Mouse (Mus musculus): Measurements from ENCODE around the gene Nol6.

Gene Nol6

DNA sequence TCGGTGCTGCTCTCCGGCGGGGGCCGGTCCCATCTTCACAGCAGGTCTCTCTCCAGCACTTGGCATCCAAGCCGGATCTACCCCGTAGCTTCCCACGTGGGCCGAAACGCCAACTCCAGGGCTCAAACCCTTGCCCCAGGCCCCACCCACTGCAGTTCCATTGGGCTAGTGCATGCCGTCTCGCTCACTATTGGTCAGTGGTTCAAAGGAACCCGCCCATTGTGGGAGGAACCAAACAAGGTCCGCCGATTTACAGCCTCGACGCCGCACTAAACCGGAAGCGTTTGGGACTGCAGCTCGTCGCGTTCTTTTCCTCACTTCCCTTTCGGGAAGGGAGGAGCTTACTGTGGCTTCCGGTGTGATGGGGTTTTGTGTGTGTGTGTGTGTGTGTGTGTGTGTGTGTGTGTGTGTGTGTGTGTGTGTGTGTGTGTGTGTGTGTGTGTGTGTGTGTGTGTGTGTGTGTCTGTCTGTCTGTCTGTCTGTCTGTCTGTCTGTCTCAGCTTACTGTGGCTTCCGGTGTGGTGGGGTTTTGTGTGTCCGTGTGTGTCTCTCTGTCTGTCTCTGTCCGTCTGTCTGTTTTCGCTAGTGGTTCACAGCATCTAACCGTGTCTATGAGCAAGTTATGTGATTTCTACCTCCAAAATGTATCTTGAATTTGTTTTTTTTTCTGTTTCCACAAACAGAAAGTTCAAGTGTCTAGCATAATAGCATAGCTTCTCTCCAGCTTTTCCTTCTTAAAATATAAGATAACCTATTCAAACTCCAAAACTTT, at the start of gene Nol6:
Nol6 (minus strand) TSS at position 276 of the 772 bp plus-strand sequence.
- in situ Hi-C loops (cut with MboI, MseI) = no loop called here

DNA sequence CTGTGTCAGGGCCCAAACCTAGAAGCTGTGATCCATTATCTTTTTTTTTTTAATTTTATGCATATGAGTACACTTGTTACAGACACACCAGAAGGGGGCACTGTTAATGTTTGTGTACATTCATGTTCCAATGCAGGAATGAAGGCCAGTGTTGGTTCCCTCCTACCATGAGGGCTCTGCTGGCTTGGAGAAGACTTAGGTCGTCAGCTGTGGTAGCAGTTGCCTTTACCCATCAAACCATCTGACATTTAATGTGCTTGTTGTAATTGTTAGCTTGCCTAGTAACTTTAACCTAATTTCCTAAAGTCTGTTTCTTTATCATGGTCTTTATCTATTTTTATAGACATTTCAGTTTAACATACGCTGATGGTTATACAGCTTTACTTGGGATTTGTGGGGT, 46.7 kb upstream of the Nol6 start:
- in situ Hi-C loops (cut with MboI, MseI) = no loop called here

DNA sequence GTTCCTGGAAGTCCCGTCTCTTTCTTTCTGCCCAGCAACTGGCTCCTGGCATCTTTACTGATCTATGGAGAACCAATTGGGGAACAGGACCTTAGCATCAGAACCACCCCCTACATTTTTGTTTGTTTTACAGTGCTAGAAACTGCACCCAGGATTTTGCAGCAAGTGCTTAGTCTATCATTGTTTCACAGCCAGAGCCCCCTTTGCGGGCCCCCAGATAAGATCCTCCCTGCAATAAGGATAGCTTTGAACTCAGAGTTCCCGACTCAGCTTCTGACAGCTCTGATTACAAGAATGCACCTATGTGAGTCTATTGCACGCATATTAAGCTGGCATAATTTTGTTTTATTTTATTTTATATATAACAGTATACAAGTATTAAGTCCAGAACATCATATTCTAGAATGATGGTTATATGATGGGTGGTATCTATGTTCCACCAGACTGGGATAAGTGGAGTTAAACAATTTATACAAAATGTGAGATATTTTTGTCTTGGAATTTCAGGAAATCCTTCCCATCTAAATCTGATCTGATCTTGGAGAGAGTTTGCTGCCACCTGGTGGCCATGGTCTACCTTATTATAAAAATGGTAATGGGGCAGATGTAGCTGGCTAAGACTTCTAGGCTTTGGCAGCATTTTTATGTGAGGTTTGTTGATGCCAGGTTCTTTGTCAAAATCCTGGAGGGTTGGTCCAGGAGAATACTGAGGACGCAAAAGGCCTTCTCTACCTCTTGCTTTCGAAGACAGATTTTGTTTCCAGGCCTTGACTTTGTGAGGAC, 41.6 kb upstream of the Nol6 start:
- in situ Hi-C loops (cut with MboI, MseI) = loop anchor here (5.0 kb wide), 1 partner anchor 34 kb away; no protein-coding TSS in a partner anchor

DNA sequence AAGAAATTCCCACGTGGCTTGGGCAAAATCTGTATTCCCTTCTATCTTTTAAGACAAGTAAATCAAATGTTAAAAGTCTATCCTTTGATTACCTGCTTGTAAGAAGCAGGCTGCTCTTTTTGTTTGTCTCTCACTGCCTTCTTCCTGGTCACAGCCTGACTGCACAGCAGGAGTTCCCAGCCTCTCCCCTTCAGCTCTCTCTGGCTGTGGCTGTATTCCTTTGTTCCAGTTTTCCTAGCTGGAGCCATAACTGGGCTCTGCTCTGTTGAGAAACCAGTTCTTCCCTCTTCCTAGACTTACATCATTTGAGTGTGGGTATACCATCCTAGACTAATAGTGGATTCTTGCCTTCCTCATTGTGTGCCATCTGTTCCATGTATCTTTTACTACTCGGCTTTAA, 40.7 kb upstream of the Nol6 start:
- in situ Hi-C loops (cut with MboI, MseI) = loop anchor here (5.0 kb wide), 1 partner anchor 33 kb away; no protein-coding TSS in a partner anchor

DNA sequence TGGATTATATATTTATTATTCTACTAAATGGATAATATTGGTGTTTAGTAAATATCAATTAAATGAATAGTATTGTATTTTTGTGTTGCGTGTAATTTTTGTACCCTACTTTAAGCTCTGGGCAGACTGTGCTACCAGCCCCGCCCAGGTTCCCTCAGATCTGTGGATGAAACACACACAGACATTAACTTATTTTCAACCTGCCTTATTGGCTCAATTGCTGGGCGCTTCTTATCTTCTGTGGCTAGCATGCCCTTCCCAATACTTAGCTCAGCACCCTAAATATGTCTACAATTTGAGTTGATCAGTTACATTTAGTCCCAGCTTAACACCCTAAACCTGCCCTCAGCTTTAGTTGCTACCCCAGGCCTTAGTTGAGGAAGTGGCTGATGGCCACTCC, 37.0 kb upstream of the Nol6 start:
- in situ Hi-C loops (cut with MboI, MseI) = no loop called here

DNA sequence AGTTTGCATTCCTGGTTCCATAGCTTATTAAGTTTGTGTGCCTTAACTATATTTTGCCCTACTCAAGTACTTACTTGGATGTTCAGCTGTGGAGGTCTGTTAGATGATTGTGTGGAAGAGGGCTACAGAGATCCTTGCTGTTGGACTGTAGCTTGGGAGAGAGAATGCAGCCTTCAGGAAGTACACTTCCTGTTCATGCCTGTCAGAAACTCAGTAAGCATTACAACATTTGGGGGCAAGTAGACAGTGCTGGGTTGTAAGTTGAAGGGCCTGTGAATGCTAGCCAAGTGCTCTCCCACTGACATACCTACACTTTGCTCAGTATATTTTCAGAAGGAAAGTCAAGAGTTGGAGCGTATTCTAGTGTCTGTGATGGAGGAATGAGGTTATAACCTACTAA, 34.0 kb upstream of the Nol6 start:
- in situ Hi-C loops (cut with MboI, MseI) = no loop called here

DNA sequence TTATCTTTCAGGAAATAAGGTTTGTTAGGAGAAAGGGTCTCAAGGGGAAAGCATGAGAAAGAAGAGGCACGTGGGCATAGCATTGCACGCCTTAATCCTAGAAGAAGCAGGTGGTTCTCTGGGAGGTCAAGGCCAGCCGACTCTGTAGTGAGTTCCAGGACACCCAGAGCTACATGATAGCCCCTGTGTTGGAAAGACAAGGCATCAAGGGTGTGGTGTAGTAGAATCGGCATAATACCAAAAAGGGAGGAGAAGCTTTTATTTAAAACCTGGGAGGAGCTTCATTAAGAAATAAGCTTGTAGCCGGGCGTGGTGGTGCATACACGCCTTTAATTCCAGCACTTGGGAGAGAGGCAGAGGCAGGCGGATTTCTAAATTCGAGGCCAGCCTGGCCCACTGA, 32.7 kb upstream of the Nol6 start:
- in situ Hi-C loops (cut with MboI, MseI) = no loop called here

DNA sequence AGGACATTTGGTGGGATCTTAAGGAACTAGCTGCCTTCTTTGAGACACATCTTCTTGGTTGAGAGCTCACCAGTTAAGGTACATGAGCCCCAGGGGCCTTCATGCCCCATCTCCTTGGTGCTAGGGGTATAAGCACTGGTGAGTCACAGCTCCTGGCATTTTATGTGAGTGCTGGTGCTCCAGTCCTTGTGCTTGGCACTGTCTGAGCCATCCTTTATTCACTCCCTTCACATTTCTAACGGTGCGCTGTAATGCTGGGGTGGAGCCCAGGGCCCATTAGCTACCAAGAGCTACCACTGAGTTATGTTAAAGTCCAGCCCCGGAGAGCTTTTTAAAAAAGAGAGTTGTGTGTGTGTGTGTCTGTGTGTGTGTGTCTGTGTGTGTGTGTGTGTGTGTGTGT, 28.9 kb upstream of the Nol6 start:
- in situ Hi-C loops (cut with MboI, MseI) = no loop called here

DNA sequence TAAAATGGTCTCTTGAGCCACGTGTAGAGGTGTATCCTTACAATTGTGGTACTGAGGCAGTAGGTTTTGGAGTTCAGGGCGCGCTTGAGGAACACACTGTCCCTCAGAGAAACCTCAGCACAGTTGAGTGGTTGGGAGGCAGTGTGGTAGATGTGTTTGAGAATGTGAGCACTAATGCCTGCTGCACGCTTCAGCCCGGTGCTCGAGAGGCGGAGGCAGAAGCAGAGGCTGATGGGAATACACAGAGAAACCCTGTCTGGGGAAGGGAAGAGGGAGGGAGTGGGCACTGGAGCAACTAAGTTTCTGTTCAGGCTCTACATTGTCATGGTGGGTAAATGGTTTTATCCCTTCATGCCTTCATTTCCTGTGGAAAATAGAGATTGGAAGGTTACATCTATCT, 26.9 kb upstream of the Nol6 start:
- in situ Hi-C loops (cut with MboI, MseI) = no loop called here

DNA sequence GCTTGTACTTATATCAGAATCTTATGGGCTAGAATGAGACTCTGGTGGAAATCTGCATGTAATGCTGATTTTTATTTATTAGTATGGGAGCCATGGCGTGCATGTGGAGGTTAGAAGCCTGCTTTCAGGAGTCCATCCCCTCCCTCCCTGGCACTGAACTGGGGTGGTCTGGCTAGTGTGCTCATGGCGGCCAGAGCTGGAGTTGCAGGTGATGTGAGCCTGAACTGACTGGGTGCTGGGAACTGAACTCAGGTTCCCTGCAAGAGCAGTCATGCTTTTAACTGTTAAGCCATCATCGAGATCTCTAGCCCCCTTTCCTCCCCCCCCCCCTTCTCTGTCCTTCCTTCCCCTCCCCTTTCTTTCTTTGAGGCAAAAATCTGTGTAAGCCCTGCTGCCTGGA, 25.6 kb upstream of the Nol6 start:
- in situ Hi-C loops (cut with MboI, MseI) = no loop called here

DNA sequence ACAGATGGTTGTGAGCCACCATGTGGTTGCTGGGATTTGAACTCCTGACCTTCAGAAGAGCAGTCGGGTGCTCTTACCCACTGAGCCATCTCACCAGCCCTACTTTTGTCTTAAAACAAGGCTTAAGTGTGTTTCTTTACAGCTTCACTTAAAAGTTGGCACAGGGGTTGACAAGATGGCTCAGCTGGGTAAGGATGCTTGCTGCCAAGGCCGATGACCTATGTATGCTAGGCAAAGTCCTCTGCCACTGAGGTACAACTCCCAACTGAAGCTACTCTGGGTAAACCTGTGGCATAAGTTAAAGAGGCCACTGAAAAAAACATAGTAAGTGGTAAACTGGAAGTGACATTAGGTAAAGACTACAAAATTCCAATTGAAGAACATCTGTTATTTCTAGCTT, 18.3 kb upstream of the Nol6 start:
- in situ Hi-C loops (cut with MboI, MseI) = no loop called here

DNA sequence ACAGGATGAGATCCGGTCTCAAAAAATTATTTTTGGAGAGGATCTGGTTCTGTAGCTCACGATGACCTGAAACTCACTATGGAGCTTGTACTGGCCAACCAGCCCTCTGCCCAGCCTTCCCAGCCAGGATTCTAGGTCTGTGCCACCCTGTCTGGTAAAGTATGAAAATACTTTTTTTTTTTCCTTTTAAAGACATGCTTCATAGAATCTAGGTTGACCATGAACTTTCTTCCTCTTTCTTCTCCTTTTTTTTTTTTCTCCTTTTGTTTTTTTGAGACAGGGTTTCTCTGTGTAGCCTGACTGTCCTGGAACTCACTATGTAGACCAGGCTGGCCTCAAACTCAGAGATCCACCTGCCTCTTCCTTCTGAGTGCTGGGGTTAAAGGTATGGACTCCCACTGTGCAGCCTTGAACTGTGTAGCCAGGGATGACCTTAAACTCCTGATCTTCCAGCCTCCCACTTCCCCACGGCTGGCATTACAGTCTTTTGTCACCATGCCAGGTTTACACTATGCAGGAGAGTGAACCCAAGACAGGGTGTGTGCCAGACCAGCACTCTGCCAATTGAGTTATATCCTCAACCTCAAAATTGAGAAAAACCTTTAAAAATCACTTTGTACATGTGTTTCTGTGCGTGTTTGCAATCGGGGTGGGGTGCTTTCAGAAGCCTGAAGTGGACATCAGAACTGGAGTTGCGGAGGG, 16.1 kb upstream of the Nol6 start:
- in situ Hi-C loops (cut with MboI, MseI) = no loop called here

DNA sequence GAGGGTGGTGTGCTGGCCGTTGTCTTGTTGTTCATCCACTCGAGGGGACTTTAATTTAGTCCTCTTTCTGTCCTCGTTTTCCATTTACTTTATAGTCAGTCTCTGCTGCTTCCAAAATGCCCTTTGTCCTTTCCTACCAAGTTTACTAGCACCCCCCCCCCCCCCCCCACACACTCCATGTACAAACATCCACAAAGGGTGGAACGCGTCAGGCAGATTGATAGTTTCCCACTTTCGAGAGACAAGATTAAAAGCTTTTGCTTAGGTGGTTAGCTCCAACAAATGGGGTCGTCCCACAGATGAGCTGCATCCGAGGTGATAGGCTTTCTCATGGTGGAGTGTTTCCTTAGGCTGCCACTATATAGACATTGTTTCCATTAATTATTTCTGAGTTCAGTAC, 12.6 kb upstream of the Nol6 start:
- in situ Hi-C loops (cut with MboI, MseI) = no loop called here

DNA sequence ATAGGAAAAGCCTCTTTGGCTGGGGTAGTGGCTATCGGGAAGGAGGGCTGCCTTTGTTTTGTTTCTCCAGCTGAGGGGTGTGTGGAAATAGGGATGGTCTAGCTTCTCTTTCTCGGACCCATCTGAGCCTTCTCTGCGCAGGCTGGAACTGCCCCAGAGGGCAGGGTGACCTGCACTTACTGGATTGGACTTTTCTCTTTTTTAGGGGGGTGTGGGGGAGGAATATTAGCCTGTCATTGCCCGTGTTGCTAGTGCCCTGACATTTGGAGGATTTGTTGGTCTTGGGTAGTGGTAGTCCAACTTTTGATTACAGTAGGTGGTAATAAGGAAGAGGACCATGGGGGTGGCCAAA, 12.2 kb upstream of the Nol6 start:
- in situ Hi-C loops (cut with MboI, MseI) = no loop called here

DNA sequence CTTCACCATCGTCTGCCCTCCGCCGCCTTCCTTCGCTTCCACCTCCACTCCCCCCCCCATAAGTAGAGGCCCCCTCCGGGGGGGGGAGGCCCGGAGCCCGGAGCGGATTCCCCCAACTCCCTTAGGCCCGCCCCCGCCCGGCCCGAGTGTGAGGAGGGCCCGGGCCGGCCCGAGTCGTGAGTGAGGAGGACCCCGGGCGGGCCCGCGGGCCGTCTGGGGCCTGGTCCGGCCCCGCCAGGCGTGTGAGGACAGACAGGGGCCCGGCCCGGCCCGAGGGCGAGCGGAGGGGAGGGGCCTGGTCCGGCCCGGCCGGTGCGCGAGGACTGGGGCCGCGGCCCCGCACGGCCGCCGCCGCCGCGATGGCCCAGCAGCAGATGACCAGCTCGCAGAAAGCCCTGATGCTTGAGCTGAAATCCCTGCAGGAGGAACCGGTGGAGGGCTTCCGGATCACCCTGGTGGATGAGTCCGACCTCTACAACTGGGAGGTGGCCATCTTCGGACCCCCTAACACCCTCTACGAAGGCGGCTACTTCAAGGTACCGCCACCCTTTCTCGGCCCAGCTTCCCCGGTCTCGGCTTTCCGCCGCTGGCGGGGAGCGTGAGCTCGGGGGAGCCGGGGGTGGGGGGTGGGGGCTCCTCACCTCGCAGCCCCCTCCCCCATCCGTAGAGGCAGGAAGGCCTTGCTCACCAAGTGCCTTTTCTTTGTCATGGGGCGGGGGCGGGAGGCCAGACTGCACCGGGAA, 11.6 kb upstream of the Nol6 start, which contains the start of gene Ube2r2:
Ube2r2 (plus strand) TSS at position 33 of the 743 bp plus-strand sequence.
- in situ Hi-C loops (cut with MboI, MseI) = no loop called here

DNA sequence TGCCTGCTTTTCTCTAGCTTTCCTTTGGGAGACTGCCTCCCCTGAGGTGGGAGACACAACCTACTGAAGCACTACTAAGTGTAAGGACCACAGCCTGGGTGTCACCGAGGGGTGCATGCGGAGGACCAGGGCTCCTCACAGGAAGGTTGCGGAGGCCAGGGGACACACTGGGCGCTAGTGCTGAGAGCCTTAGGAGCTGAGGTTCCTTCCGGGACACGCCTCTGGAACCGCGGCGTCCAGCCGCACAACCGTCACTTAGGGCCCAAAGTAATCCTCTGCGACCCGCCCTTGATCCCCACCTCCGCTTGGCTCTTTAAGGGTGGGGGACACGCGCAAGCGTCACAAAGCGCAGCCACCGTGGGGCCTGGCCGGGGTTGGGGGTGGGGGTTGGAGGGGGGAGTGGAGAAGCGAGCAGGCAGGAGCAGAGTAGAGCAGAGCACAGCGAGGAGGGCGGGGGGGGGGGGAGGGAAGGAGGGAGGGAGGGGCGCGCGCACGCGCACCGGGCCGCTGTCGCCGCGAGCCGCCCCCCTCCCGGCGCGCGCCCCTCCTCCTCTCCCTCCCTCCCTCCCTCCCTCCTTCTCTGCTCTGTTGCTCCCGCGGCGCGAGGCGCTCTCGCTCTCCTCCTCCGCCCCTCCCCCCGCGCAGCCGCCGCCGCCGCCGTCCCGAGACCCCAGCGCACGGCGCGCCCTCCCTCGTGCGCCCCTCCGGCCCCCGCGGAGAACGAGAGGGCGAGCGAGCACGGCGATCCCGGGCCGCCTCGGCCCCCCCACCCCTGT, 10.9 kb upstream of the Nol6 start:
- in situ Hi-C loops (cut with MboI, MseI) = loop anchor here (5.0 kb wide), 1 partner anchor 32 kb away; no protein-coding TSS in a partner anchor

DNA sequence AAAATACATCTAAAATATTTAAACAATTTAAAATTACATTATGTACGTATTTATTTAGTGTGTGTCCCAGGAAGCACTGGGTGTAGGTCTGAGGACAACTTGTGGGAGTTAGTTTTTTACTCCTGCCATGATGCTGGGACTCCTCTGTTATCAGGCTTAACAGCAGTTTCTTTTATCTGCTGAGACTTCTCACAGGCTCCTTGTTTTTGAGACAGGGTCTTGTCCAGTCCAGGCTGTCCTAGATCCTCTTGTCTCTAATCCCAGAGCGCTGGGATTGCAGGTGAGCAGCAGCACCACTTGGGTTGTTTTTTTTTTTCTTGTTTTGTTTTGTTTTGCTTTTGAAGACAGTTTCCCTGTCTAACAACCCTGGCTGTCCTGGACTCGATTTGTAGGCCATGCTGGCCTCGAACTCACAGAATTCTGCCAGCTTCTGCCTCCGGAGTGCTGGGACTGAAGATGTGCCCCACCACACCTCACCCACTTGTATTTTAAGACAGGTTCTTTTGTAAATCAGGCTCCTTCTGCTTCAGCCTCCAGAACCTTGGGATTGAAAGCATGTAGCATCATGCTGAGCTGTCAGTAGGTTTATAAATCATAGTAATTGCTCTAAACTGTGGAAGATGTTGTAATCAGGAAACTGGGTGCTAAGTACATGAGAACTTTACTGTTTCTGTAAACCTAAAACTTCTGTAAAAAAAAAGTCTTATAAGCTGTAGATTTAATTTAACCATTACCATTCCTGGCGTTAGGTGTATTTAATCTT, 9.5 kb upstream of the Nol6 start:
- in situ Hi-C loops (cut with MboI, MseI) = loop anchor here (5.0 kb wide), 1 partner anchor 34 kb away; no protein-coding TSS in a partner anchor

DNA sequence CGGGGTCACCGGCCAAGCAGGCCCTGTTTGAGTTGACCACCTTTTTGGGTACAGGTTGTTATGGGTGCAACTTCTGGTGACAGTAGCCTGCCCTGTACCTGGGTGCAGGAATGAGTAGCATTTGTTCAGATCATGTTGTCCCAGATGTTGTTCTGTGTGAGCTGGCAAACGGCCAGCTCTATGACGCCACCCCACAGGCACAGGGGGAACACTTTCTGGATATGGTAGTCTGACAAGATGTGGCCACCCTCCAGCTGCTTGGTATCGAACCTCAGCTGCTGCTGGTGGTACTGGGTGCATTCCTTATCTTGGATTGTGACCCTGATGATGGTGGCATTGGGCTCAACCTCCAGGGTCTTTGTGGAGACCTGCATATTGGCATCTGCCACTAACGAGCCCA, 8.2 kb upstream of the Nol6 start:
- in situ Hi-C loops (cut with MboI, MseI) = loop anchor here (5.0 kb wide), 1 partner anchor 35 kb away; no protein-coding TSS in a partner anchor

DNA sequence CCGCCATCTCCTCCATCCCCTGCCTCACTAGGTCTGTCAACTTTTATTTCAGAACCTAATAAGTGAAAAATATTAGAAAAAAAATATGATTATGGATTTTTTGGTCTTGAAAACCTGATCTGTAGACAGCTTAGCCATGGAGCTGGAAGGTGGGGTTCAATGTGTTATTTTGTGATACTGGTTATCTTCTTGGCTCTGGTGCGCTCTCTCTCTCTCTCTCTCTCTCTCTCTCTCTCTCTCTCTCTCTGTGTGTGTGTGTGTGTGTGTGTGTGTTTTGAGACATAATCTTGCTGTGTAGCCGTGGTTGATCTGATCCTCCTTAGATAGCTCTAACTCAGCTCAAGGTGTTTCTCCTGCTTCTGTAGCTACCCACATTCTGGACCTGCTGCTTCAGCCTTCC, 5.6 kb upstream of the Nol6 start:
- in situ Hi-C loops (cut with MboI, MseI) = loop anchor here (5.0 kb wide), 1 partner anchor 37 kb away; no protein-coding TSS in a partner anchor

DNA sequence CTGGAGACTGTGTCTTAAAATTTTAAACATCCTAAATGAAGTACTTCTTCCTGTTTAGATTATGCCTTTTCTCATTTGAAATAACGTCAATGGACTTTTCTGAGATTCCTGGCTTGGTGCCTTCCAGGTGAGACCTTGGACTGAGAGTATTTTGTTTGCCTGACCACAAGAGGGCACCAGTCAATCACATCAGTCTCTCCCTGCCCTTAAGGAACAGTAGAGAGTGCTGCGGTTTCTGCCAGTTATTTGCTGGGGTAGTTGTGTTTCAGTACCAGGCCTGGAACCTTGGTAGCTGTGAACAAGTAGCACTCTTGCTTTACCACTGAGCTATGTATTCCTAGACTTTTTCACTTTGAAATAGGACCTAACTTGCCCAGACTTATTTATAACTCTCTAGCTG, 5.2 kb upstream of the Nol6 start:
- in situ Hi-C loops (cut with MboI, MseI) = no loop called here
